Mouse (Mus musculus): ENCODE data around the gene Ntn5. TPM values are rescaled to one million over a fixed set of nuclear protein-coding genes. Genes with fewer than 3 reads are reported as not detected.

Ntn5 gene
- polyA plus RNA-seq, 1 experiment from 2014 or later: 0.80 TPM

- H3K4me3 ChIP-seq (ENCODE audit: low read depth, low read length): no peak overlapping the region
- ATAC-seq (replicated peaks; ENCODE audit: low FRiP score, low TSS enrichment, low read depth) (peak; percentile 17), DNase-seq (ENCODE audit: low spot score) (peak; percentile 72)
- no peaks in the 10 kb centered on the region for H3K9me3 ChIP-seq (ENCODE audit: control insufficient read depth, low read length)
- no peak overlapping the region for H3K9ac ChIP-seq (ENCODE audit: low read length)
- peak overlapping the region; percentile 82; the same call in 1 of the 2 replicates for H3K27ac ChIP-seq (ENCODE audit: low read depth)
- H3K27me3 ChIP-seq (replicated peaks; ENCODE audit: control insufficient read depth, insufficient read depth, low read length): no peaks in the 10 kb centered on the region
- no peak overlapping the region for H3K4me2 ChIP-seq (ENCODE audit: low read length)
- H3K4me1 ChIP-seq (replicated peaks; ENCODE audit: control insufficient read depth, insufficient read depth, low read length): peaks cover 40% of the 10 kb centered on the region
- 81% methylated on average over 21 of the region's 21 CpGs for WGBS
- peaks cover 43% of the 10 kb centered on the region for H3K36me3 ChIP-seq (ENCODE audit: control insufficient read depth, insufficient read depth, low read length)
These were observed 28.4 kb downstream of the Ntn5 start for GRCm38 (mm10) chr7:45712022-45712757.

- Histone ChIP-seq H3K4me1 (replicated peaks; ENCODE audit: control insufficient read depth, insufficient read depth, low read length) (peaks cover 28% of the 10 kb centered on the region), H3K27ac (ENCODE audit: low read depth) (peak overlapping the region; percentile 82; the same call in 1 of the 2 replicates), H3K9me3 (ENCODE audit: control insufficient read depth, low read length) (no peaks in the 10 kb centered on the region), H3K4me3 (ENCODE audit: low read depth, low read length) (0 out of 2 replicates have a peak overlapping the region, but pooled peaks have one; percentile 69), H3K9ac (ENCODE audit: low read length) (0 out of 2 replicates have a peak overlapping the region, but pooled peaks have one; percentile 1), H3K36me3 (ENCODE audit: control insufficient read depth, insufficient read depth, low read length) (peaks cover 43% of the 10 kb centered on the region), H3K27me3 (replicated peaks; ENCODE audit: control insufficient read depth, insufficient read depth, low read length) (no peaks in the 10 kb centered on the region), H3K4me2 (ENCODE audit: low read length) (peak overlapping the region; percentile 82; the same call in 1 of the 2 replicates)
- 95% methylated on average over 16 of the region's 16 CpGs for WGBS
- DNase-seq (ENCODE audit: low spot score) (no peak), ATAC-seq (replicated peaks; ENCODE audit: low FRiP score, low TSS enrichment, low read depth) (no peak)
These were observed 29.6 kb downstream of the Ntn5 start for GRCm38 (mm10) chr7:45713396-45713795.

- H3K9me3 ChIP-seq (ENCODE audit: control insufficient read depth, low read length): no peaks in the 10 kb centered on the region
- H3K27me3 ChIP-seq (replicated peaks; ENCODE audit: control insufficient read depth, insufficient read depth, low read length): no peaks in the 10 kb centered on the region
- H3K9ac ChIP-seq (ENCODE audit: low read length): no peak overlapping the region; the same call in 1 of the 2 replicates
- DNase-seq (ENCODE audit: low spot score) (no peak), ATAC-seq (replicated peaks; ENCODE audit: low FRiP score, low TSS enrichment, low read depth) (no peak)
- peak overlapping the region; percentile 69 for H3K4me3 ChIP-seq (ENCODE audit: low read depth, low read length)
- WGBS: 81% methylated on average over 6 of the region's 6 CpGs
- peaks cover 45% of the 10 kb centered on the region for H3K36me3 ChIP-seq (ENCODE audit: control insufficient read depth, insufficient read depth, low read length)
- peak overlapping the region; percentile 82 for H3K27ac ChIP-seq (ENCODE audit: low read depth)
- peaks cover 27% of the 10 kb centered on the region for H3K4me1 ChIP-seq (replicated peaks; ENCODE audit: control insufficient read depth, insufficient read depth, low read length)
- H3K4me2 ChIP-seq (ENCODE audit: low read length): peak overlapping the region; percentile 82
These were observed 30.2 kb downstream of the Ntn5 start for GRCm38 (mm10) chr7:45713881-45714520.

DNA sequence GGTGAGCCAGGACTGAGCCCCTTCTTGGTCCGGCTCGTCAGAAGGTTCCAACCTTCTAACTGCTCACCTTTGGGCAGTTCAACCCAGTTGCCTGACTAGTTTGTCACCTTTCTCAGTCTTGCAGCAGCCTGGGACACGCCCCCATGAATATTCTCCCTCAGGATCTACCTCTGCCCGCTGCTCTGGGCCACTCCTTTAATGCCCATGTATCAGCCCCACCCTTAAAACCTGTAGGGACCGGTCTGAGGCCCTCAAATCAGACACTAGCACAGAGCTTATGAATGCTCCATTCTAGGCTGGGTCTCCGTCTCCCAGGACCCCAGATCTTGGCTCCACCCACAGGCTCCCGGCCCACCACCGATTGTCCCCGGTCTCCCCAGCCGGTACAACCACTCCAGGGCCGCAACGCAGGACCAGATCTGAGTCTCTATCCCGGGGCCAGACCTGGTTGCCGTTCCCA lies 30.8 kb downstream of the Ntn5 start:
- DNase-seq (ENCODE audit: low spot score): peak; percentile 65
- H3K27ac ChIP-seq (ENCODE audit: low read depth): peak overlapping the region; percentile 82
- H3K36me3 ChIP-seq (ENCODE audit: control insufficient read depth, insufficient read depth, low read length): peaks cover 48% of the 10 kb centered on the region
- H3K9me3 ChIP-seq (ENCODE audit: control insufficient read depth, low read length): no peaks in the 10 kb centered on the region
- H3K4me3 ChIP-seq (ENCODE audit: low read depth, low read length): peak overlapping the region; percentile 69
- 8% methylated on average over 14 of the region's 14 CpGs for WGBS
- no peaks in the 10 kb centered on the region for H3K27me3 ChIP-seq (replicated peaks; ENCODE audit: control insufficient read depth, insufficient read depth, low read length)
- H3K4me1 ChIP-seq (replicated peaks; ENCODE audit: control insufficient read depth, insufficient read depth, low read length): peaks cover 30% of the 10 kb centered on the region
- ATAC-seq (replicated peaks; ENCODE audit: low FRiP score, low TSS enrichment, low read depth): peak; percentile 61
- H3K9ac ChIP-seq (ENCODE audit: low read length): peak overlapping the region; percentile 77
- peak overlapping the region; percentile 82 for H3K4me2 ChIP-seq (ENCODE audit: low read length)

DNA sequence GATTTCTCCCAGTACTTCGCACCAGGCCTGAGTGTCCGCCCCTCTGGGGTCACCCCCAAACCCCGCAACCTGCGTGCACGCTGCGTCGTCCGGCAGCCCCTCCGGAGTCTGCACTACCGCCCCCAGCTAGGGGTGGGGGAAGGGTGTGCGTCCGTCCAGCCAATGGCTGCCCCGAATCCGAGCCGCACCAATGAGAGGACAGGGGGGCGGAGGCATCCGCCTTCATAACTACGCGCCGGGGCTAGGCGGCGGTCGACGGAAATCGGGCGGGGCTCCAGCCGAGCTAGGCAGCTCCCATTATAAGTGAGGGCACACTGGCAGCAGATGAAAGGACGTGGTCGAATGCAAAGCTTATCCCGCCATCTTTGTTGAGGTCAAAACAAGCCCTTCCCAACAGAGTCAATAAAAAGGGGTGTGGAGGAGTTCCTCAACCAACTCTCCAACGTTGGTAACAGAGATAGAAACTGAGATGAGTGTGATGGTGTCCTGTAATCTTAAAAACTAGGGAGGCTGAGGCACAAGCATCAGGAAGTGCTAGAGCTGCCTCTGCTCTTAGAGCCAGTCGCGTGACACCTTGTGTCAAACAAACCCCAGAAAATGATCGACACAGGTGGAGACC lies 31.4 kb downstream of the Ntn5 start, which contains the start of gene Rpl18:
TSS of gene Rpl18 (plus strand) at position 368 of the 619 bp plus-strand sequence.
- no peaks in the 10 kb centered on the region for H3K27me3 ChIP-seq (replicated peaks; ENCODE audit: control insufficient read depth, insufficient read depth, low read length)
- peak within 1 kb of the TSS; percentile 82 for H3K4me2 ChIP-seq (ENCODE audit: low read length)
- WGBS: 6% methylated on average over 34 of the region's 34 CpGs
- H3K4me3 ChIP-seq (ENCODE audit: low read depth, low read length): peak within 1 kb of the TSS; percentile 69
- H3K9ac ChIP-seq (ENCODE audit: low read length): peak within 1 kb of the TSS; percentile 77
- H3K4me1 ChIP-seq (replicated peaks; ENCODE audit: control insufficient read depth, insufficient read depth, low read length): peaks cover 34% of the 10 kb centered on the region
- ATAC-seq (replicated peaks; ENCODE audit: low FRiP score, low TSS enrichment, low read depth) (peak; percentile 85), DNase-seq (ENCODE audit: low spot score) (peak; percentile 94)
- H3K27ac ChIP-seq (ENCODE audit: low read depth): peak within 1 kb of the TSS; percentile 82
- no peaks in the 10 kb centered on the region for H3K9me3 ChIP-seq (ENCODE audit: control insufficient read depth, low read length)
- peaks cover 48% of the 10 kb centered on the region for H3K36me3 ChIP-seq (ENCODE audit: control insufficient read depth, insufficient read depth, low read length)

DNA sequence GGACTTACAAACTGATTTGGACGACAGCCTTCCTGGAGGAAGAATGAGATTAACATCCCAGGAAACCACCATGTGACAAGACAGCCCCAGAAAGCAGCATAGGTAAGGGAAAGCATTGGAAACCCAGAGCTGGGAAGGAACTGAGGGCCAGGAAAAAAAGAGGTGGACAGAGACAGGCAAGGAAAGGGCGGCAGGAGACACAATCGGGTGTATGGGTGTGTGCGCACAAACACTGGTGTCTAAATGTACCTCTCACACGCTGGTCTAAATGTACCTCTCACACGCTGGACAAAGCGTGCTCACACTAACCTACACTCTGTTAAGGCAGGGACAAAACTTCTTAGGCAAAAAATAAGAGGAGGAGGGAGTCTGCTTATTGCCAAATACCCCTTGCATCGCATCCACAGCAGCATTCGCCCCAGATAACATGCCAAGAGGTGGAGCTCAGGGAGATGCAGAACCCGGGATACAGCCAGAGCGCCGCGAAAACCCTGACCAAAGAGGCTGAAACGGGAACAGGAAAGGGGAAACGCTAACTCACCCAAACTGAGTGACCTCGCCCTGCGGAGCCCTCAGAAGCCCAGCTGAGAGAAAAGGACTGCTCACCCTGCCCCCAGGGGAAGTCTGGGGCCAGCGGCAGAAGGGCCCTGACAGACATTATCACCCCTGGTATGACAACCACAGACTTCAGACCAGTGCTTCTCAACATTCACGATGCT lies 32.1 kb downstream of the Ntn5 start:
- Histone ChIP-seq H3K9ac (ENCODE audit: low read length) (no peak overlapping the region), H3K4me3 (ENCODE audit: low read depth, low read length) (0 out of 2 replicates have a peak overlapping the region, but pooled peaks have one; percentile 69), H3K4me1 (replicated peaks; ENCODE audit: control insufficient read depth, insufficient read depth, low read length) (peaks cover 34% of the 10 kb centered on the region), H3K36me3 (ENCODE audit: control insufficient read depth, insufficient read depth, low read length) (peaks cover 48% of the 10 kb centered on the region), H3K4me2 (ENCODE audit: low read length) (peak overlapping the region; percentile 82), H3K9me3 (ENCODE audit: control insufficient read depth, low read length) (no peaks in the 10 kb centered on the region), H3K27ac (ENCODE audit: low read depth) (no peak overlapping the region), H3K27me3 (replicated peaks; ENCODE audit: control insufficient read depth, insufficient read depth, low read length) (no peaks in the 10 kb centered on the region)
- ATAC-seq (replicated peaks; ENCODE audit: low FRiP score, low TSS enrichment, low read depth) (no peak), DNase-seq (ENCODE audit: low spot score) (no peak)
- WGBS: 82% methylated on average over 19 of the region's 19 CpGs

- no peak overlapping the region for H3K9ac ChIP-seq (ENCODE audit: low read length)
- WGBS: 90% methylated on average over 3 of the region's 3 CpGs
These were observed 32.6 kb downstream of the Ntn5 start for GRCm38 (mm10) chr7:45716460-45716857.

More at GRCm38 (mm10) chr7:45716460-45716857, 32.6 kb downstream of the Ntn5 start:
- Histone ChIP-seq H3K4me2 (ENCODE audit: low read length) (peak overlapping the region; percentile 82), H3K27me3 (replicated peaks; ENCODE audit: control insufficient read depth, insufficient read depth, low read length) (no peaks in the 10 kb centered on the region), H3K4me3 (ENCODE audit: low read depth, low read length) (peak overlapping the region; percentile 100), H3K4me1 (replicated peaks; ENCODE audit: control insufficient read depth, insufficient read depth, low read length) (peaks cover 34% of the 10 kb centered on the region), H3K27ac (ENCODE audit: low read depth) (no peak overlapping the region), H3K9me3 (ENCODE audit: control insufficient read depth, low read length) (no peaks in the 10 kb centered on the region), H3K36me3 (ENCODE audit: control insufficient read depth, insufficient read depth, low read length) (peaks cover 48% of the 10 kb centered on the region)
- ATAC-seq (replicated peaks; ENCODE audit: low FRiP score, low TSS enrichment, low read depth): no peak
- DNase-seq (ENCODE audit: low spot score): no peak
